Mouse (Mus musculus) MEL (cell line): ENCODE results near the gene Rxra. TPM values are rescaled to one million over a fixed set of nuclear protein-coding genes. Genes with fewer than 3 reads are reported as not detected.

ENCODE experiments used
- DNase-seq: peaks from one replicate; pipeline ENCODE4 v3.0.0; 2011; ENCODE audit warnings: low read depth, low spot score
- H3K27ac ChIP-seq: 2 replicates; pipeline ENCODE4 v1.5.1; 2012; ENCODE audit warnings: low read depth, mild to moderate bottlenecking, control low read depth, low read length, moderate library complexity; ENCODE audit not compliant: control insufficient read depth
- H3K27me3 ChIP-seq, 2 experiments: fragments of 150-350 bp in 1 of 2; sonication (generic) in 1 of 2; 2 replicates each; pipeline ENCODE4 v1.6.1; 2012; ENCODE audit warnings: low read length in 2 of 2, mild to moderate bottlenecking in 2 of 2, improper control_type of control experiment in 1 of 2, moderate library complexity in 1 of 2; ENCODE audit not compliant: insufficient read depth in 2 of 2, control insufficient read depth in 1 of 2
- H3K36me3 ChIP-seq, 2 experiments: 2 replicates each; pipeline ENCODE4 v1.6.1; 2012 to 2014; ENCODE audit warnings: low read length in 2 of 2, improper control_type of control experiment in 1 of 2, inconsistent platforms in 1 of 2, mild to moderate bottlenecking in 1 of 2; ENCODE audit not compliant: insufficient read depth in 2 of 2, control insufficient read depth in 1 of 2
- H3K4me1 ChIP-seq, 2 experiments: fragments of 150-350 bp in 1 of 2; sonication (generic) in 1 of 2; 2 replicates each; pipeline ENCODE4 v1.6.1; 2012; ENCODE audit warnings: low read length in 2 of 2, improper control_type of control experiment in 1 of 2, mild to moderate bottlenecking in 1 of 2; ENCODE audit not compliant: insufficient read depth in 2 of 2, control insufficient read depth in 1 of 2
- H3K4me3 ChIP-seq, 2 experiments: fragments of 150-350 bp in 1 of 2; sonication (generic) in 1 of 2; 2 replicates each; pipeline ENCODE4 v1.5.1; 2012; ENCODE audit warnings: low read depth in 2 of 2, low read length in 2 of 2, mild to moderate bottlenecking in 2 of 2, moderate library complexity in 2 of 2, control low read depth in 1 of 2, improper control_type of control experiment in 1 of 2; ENCODE audit not compliant: control insufficient read depth in 1 of 2, insufficient read depth in 1 of 2
- H3K79me2 ChIP-seq: 2 replicates; pipeline ENCODE4 v1.6.1; 2012; ENCODE audit warnings: mild to moderate bottlenecking, low read length, moderate library complexity; ENCODE audit not compliant: control insufficient read depth, poor library complexity, insufficient read depth
- H3K9ac ChIP-seq: 2 replicates; pipeline ENCODE4 v1.6.1; 2012; ENCODE audit warnings: low read depth, mild to moderate bottlenecking, control low read depth, low read length, moderate library complexity; ENCODE audit not compliant: control insufficient read depth, poor library complexity, severe bottlenecking
- H3K9me3 ChIP-seq: fragments of 150-350 bp; sonication (generic); replicated peaks from 2 replicates; pipeline ENCODE4 v1.6.1; 2012; ENCODE audit warnings: mild to moderate bottlenecking, low read length, improper control_type of control experiment, moderate library complexity; ENCODE audit not compliant: insufficient read depth
- CHD1 ChIP-seq: IDR thresholded peaks from 2 replicates; pipeline ENCODE4 v1.6.1; 2012; ENCODE audit warnings: low read depth, mild to moderate bottlenecking, inconsistent platforms, low read length, improper control_type of control experiment
- CHD2 ChIP-seq: IDR thresholded peaks from 2 replicates; pipeline ENCODE4 v1.6.1; 2011; ENCODE audit warnings: low read length, improper control_type of control experiment
- E2F4 ChIP-seq: IDR thresholded peaks from 2 replicates; pipeline ENCODE4 v1.6.1; 2011; ENCODE audit warnings: low read depth, low read length, improper control_type of control experiment, borderline replicate concordance
- ELF1 ChIP-seq: IDR thresholded peaks from 2 replicates; pipeline ENCODE4 v1.6.1; 2014; ENCODE audit warnings: low read depth, mild to moderate bottlenecking, inconsistent platforms, low read length, improper control_type of control experiment, moderate library complexity
- EP300 ChIP-seq, 2 experiments: IDR thresholded peaks; 2 replicates each; pipeline ENCODE4 v1.6.1; 2011; ENCODE audit warnings: improper control_type of control experiment in 2 of 2, low read length in 2 of 2, low read depth in 1 of 2, mild to moderate bottlenecking in 1 of 2
- ETS1 ChIP-seq: IDR thresholded peaks from 2 replicates; pipeline ENCODE4 v1.6.1; 2012; ENCODE audit warnings: low read depth, mild to moderate bottlenecking, inconsistent platforms, low read length, improper control_type of control experiment, moderate library complexity
- GABPA ChIP-seq: IDR thresholded peaks from 2 replicates; pipeline ENCODE4 v1.6.1; 2012; ENCODE audit warnings: low read depth, mild to moderate bottlenecking, inconsistent platforms, low read length, improper control_type of control experiment, moderate library complexity
- GATA1 ChIP-seq: IDR thresholded peaks from 2 replicates; pipeline ENCODE4 v1.6.1; 2011; ENCODE audit warnings: low read depth, low read length, improper control_type of control experiment
- HCFC1 ChIP-seq: IDR thresholded peaks from 2 replicates; pipeline ENCODE4 v1.6.1; 2012; ENCODE audit warnings: low read depth, mild to moderate bottlenecking, inconsistent platforms, low read length, improper control_type of control experiment, moderate library complexity
- KAT2A ChIP-seq: conservative IDR thresholded peaks from 2 replicates; pipeline ENCODE4 v1.6.1; 2012; ENCODE audit warnings: low read depth, low read length, improper control_type of control experiment, inconsistent platforms
- MAFK ChIP-seq: IDR thresholded peaks from 2 replicates; pipeline ENCODE4 v1.6.1; 2011; ENCODE audit warnings: low read depth, mild to moderate bottlenecking, low read length, improper control_type of control experiment, borderline replicate concordance
- MAX ChIP-seq: IDR thresholded peaks from 2 replicates; pipeline ENCODE4 v1.6.1; 2011; ENCODE audit warnings: low read length, improper control_type of control experiment
- MAZ ChIP-seq: IDR thresholded peaks from 2 replicates; pipeline ENCODE4 v1.6.1; 2012; ENCODE audit warnings: low read depth, mild to moderate bottlenecking, inconsistent platforms, low read length, improper control_type of control experiment
- MEF2A ChIP-seq: IDR thresholded peaks from 2 replicates; pipeline ENCODE4 v1.6.1; 2014; ENCODE audit warnings: low read depth, mild to moderate bottlenecking, inconsistent platforms, low read length, improper control_type of control experiment; ENCODE audit not compliant: poor library complexity, insufficient replicate concordance, severe bottlenecking; ENCODE audit errors: extremely low read depth
- MXI1 ChIP-seq: IDR thresholded peaks from 2 replicates; pipeline ENCODE4 v1.6.1; 2011; ENCODE audit warnings: mild to moderate bottlenecking, low read depth, low read length, improper control_type of control experiment
- MYC ChIP-seq: IDR thresholded peaks from 2 replicates; pipeline ENCODE4 v1.6.1; 2011; ENCODE audit warnings: low read depth, mild to moderate bottlenecking, low read length, improper control_type of control experiment, moderate library complexity
- NELFE ChIP-seq: IDR thresholded peaks from 2 replicates; pipeline ENCODE4 v1.6.1; 2011; ENCODE audit warnings: low read depth, low read length, improper control_type of control experiment
- NRF1 ChIP-seq: IDR thresholded peaks from 2 replicates; pipeline ENCODE4 v1.6.1; 2014; ENCODE audit warnings: low read depth, mild to moderate bottlenecking, inconsistent platforms, low read length, improper control_type of control experiment, moderate library complexity; ENCODE audit not compliant: poor library complexity, insufficient read depth, severe bottlenecking
- POLR2AphosphoS5 ChIP-seq: IDR thresholded peaks from 2 replicates; pipeline ENCODE4 v1.6.1; 2012; ENCODE audit warnings: low read depth, borderline replicate concordance, mild to moderate bottlenecking, inconsistent platforms, low read length, moderate library complexity, mixed read lengths
- RAD21 ChIP-seq: IDR thresholded peaks from 2 replicates; pipeline ENCODE4 v1.6.1; 2011; ENCODE audit warnings: mild to moderate bottlenecking, low read depth, low read length, improper control_type of control experiment
- RCOR1 ChIP-seq: IDR thresholded peaks from 2 replicates; pipeline ENCODE4 v1.6.1; 2012; ENCODE audit warnings: low read depth, mild to moderate bottlenecking, inconsistent platforms, low read length, improper control_type of control experiment
- SIN3A ChIP-seq: IDR thresholded peaks from 2 replicates; pipeline ENCODE4 v1.6.1; 2012; ENCODE audit warnings: low read length, improper control_type of control experiment, inconsistent platforms
- SMC3 ChIP-seq: IDR thresholded peaks from 2 replicates; pipeline ENCODE4 v1.6.1; 2011; ENCODE audit warnings: low read depth, low read length, improper control_type of control experiment
- TAL1 ChIP-seq: IDR thresholded peaks from 2 replicates; pipeline ENCODE4 v1.6.1; 2012; ENCODE audit warnings: mild to moderate bottlenecking, inconsistent platforms, low read length, moderate library complexity, mixed read lengths
- TBP ChIP-seq: IDR thresholded peaks from 2 replicates; pipeline ENCODE4 v1.8.0; 2011; ENCODE audit warnings: low read depth, low read length, improper control_type of control experiment
- UBTF ChIP-seq: IDR thresholded peaks from 2 replicates; pipeline ENCODE4 v1.6.1; 2012; ENCODE audit warnings: low read depth, mild to moderate bottlenecking, inconsistent platforms, low read length, improper control_type of control experiment, moderate library complexity, borderline replicate concordance; ENCODE audit not compliant: insufficient read depth
- USF1 ChIP-seq: IDR thresholded peaks from 2 replicates; pipeline ENCODE4 v1.6.1; 2014; ENCODE audit warnings: low read depth, mild to moderate bottlenecking, inconsistent platforms, low read length, improper control_type of control experiment, moderate library complexity
- ZKSCAN1 ChIP-seq: IDR thresholded peaks from 2 replicates; pipeline ENCODE4 v1.6.1; 2012; ENCODE audit warnings: low read depth, mild to moderate bottlenecking, inconsistent platforms, low read length, improper control_type of control experiment, moderate library complexity
- ZNF384 ChIP-seq: IDR thresholded peaks from 2 replicates; pipeline ENCODE4 v1.6.1; 2012; ENCODE audit warnings: low read depth, mild to moderate bottlenecking, inconsistent platforms, low read length, improper control_type of control experiment
- polyA plus RNA-seq, 2 experiments: library from polyadenylated mRNA; stranded (reverse) in 1 of 2; unstranded in 1 of 2; fragments of >175 nt in 1 of 2; fragments of >200 nt in 1 of 2; gene quantifications; 2 replicates each; pipeline versions ENCODE4 v1.2.1 to v1.2.4; 2012; ENCODE audit warnings: low replicate concordance in 2 of 2, low read depth in 1 of 2; ENCODE audit not compliant: insufficient read length in 2 of 2, insufficient read depth in 1 of 2, missing spikeins in 1 of 2
- total RNA-seq: library from RNA; depleted of rRNA; stranded (reverse); fragments of 300-350 nt; gene quantifications from 2 replicates; pipeline ENCODE4 v1.2.3, GENCODE M21; 2012

The Rxra gene
- total and polyA plus RNA-seq, 3 experiments: 11.7 to 19.6 TPM; not detected in 1

DNA sequence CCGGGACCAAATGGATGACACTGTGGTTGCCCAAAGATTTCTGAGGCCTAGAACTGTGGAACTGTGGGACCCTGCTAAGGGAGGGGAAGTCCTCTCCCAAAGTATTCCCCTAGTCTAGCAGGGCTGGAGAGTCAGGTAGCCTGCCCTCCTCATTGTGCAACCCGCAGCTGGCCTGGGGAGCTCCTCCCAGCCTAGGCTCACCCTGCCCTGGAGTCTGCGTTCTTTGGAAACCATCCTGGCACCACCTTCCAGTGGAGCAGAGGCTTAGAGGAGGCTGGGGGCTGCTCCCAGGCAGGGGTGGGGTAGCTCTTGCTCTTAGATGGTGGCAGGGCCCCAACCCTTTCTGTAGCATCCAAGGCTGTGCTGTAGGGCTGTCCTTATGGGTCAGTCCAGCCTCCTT, 26.0 kb downstream of the Rxra start:
- Histone ChIP-seq H3K27me3 (no peaks in the 10 kb centered on the region), H3K9ac (no peak overlapping the region), H3K4me1 (peaks cover 22 to 54% of the 10 kb centered on the region in 2 experiments), H3K27ac (no peak overlapping the region), H3K9me3 (no peaks in the 10 kb centered on the region), H3K4me3 (no peak overlapping the region), H3K36me3 (peaks cover 0 to 33% of the 10 kb centered on the region in 2 experiments; a peak in 2 of 4 replicates), H3K79me2 (no peaks in the 10 kb centered on the region)
- TF ChIP-seq MAZ (no peak), E2F4 (no peak), ZNF384 (no peak), UBTF (no peak)
- no peak for DNase-seq

GRCm38 (mm10) chr2:27702904-27703666, 26.8 kb downstream of the Rxra start:
- Histone ChIP-seq H3K27ac (peak overlapping the region; percentile 64), H3K9me3 (no peaks in the 10 kb centered on the region), H3K4me1 (peaks cover 22 to 54% of the 10 kb centered on the region in 2 experiments), H3K9ac (peak overlapping the region; percentile 2; the same call in 1 of the 2 replicates), H3K36me3 (peaks cover 0 to 33% of the 10 kb centered on the region in 2 experiments; a peak in 2 of 4 replicates), H3K4me3 (no peak overlapping the region), H3K27me3 (no peaks in the 10 kb centered on the region), H3K79me2 (no peaks in the 10 kb centered on the region)
- DNase-seq: peak; percentile 86
- TF ChIP-seq ZKSCAN1 (no peak), POLR2AphosphoS5 (no peak), NELFE (0 out of 2 replicates have a peak, but pooled peaks have one; percentile 22), MAZ (peak; percentile 93; the same call in 1 of the 2 replicates), HCFC1 (peak; percentile 45; the same call in 1 of the 2 replicates), SMC3 (no peak), RAD21 (no peak), CHD2 (peak; percentile 53), ELF1 (no peak), ZNF384 (no peak), MYC (no peak), MAX (no peak), EP300 (IDR thresholded peaks at IDR 0.05; ENCODE audit: low read depth in 1 of 2, low read length in 2 of 2) (peak; percentile 97 to 99), TBP (no peak), CHD1 (no peak), MEF2A (peak; percentile 33; the same call in 1 of the 2 replicates), GATA1 (peak; percentile 95), ETS1 (peak; percentile 87), MAFK (peak; percentile 76; the same call in 1 of the 2 replicates), NRF1 (no peak; the same call in 1 of the 2 replicates), GABPA (no peak; the same call in 1 of the 2 replicates), E2F4 (no peak), MXI1 (peak; percentile 66; the same call in 1 of the 2 replicates), SIN3A (peak; percentile 82), USF1 (no peak; the same call in 1 of the 2 replicates), RCOR1 (peak; percentile 97), TAL1 (peak; percentile 99), KAT2A (no peak)
